Mouse (Mus musculus): ENCODE results near the gene Cox7a2.

- TF ChIP-seq POLR2A (IDR thresholded peaks at IDR 0.05; ENCODE audit: low read depth, low read length), result no peak
- no peak for TF ChIP-seq CTCF (IDR thresholded peaks at IDR 0.05; ENCODE audit: extremely low read depth, insufficient read length, insufficient replicate concordance, low read depth, low read length)
Observed at GRCm38 (mm10) chr9:79717836-79718475, 41.7 kb downstream of the Cox7a2 start.
